Mouse (Mus musculus) intestine, postnatal 0 days (tissue): ENCODE data around the gene Atl1. TPM values are rescaled to one million over a fixed set of nuclear protein-coding genes. Genes with fewer than 3 reads are reported as not detected.

Experiments used
- ATAC-seq: fragments of 200-750 bp; cut with Nextera tagmentation; 2 replicates; pipeline ENCODE4 v1.8.0; 2017; ENCODE audit warnings: mild to moderate bottlenecking, moderate TSS enrichment, moderate library complexity
- H3K27ac ChIP-seq: fragments of 300-500 bp; sonication (generic); 2 replicates; pipeline ENCODE4 v1.5.1; 2014; ENCODE audit warnings: mild to moderate bottlenecking, low read depth, low read length, moderate library complexity
- H3K27me3 ChIP-seq: fragments of 300-500 bp; sonication (generic); replicated peaks from 2 replicates; pipeline ENCODE4 v1.6.1; 2014; ENCODE audit warnings: low read length, mixed read lengths; ENCODE audit not compliant: control insufficient read depth, insufficient read depth
- H3K36me3 ChIP-seq: fragments of 300-500 bp; sonication (generic); 2 replicates; pipeline ENCODE4 v1.6.1; 2014; ENCODE audit warnings: mild to moderate bottlenecking, moderate library complexity; ENCODE audit not compliant: control insufficient read depth, insufficient read depth
- H3K4me1 ChIP-seq: fragments of 300-500 bp; sonication (generic); replicated peaks from 2 replicates; pipeline ENCODE4 v1.6.1; 2014; ENCODE audit warnings: antibody characterized with exemption, low read length, mixed read lengths; ENCODE audit not compliant: control insufficient read depth, insufficient read depth
- H3K4me2 ChIP-seq: fragments of 300-500 bp; sonication (generic); replicated peaks from 2 replicates; pipeline ENCODE4 v1.6.1; 2014; ENCODE audit warnings: low read depth, mild to moderate bottlenecking, moderate library complexity
- H3K4me3 ChIP-seq: fragments of 300-500 bp; sonication (generic); 2 replicates; pipeline ENCODE4 v1.5.1; 2014; ENCODE audit warnings: low read depth, low read length
- H3K9ac ChIP-seq: fragments of 300-500 bp; sonication (generic); 2 replicates; pipeline ENCODE4 v1.6.1; 2014; ENCODE audit warnings: mild to moderate bottlenecking, low read depth, low read length
- H3K9me3 ChIP-seq: fragments of 300-500 bp; sonication (generic); 2 replicates; pipeline ENCODE4 v1.6.1; 2016; ENCODE audit warnings: mixed run types; ENCODE audit not compliant: control insufficient read depth
- CTCF ChIP-seq: sonication (generic); IDR thresholded peaks from 2 replicates; pipeline ENCODE4 v1.5.1; 2016; ENCODE audit warnings: low read depth, mild to moderate bottlenecking, control low read depth, antibody characterized with exemption, moderate library complexity
- WGBS: fragments of 180-500 bp; shearing (Covaris S2); extraction: QIAGEN DNeasy Blood & Tissue Kit; methylation state at CpG from one replicate; pipeline ENCODE4 v1.1.7; 2014; 5-methylcytosine and 5-hydroxymethylcytosine counted together
- polyA plus RNA-seq: library from polyadenylated mRNA; unstranded; fragments of >200 nt; fragmentation: Nextera tagmentation; extraction: Ambion mirVana; gene quantifications from 2 replicates; pipeline ENCODE4 v1.2.1, GENCODE M21; 2015

Gene Atl1
- polyA plus RNA-seq, 1 experiment from 2014 or later = 5.6 TPM

GRCm38 (mm10) chr12:69863505-69863904 lies 28.9 kb upstream of the Atl1 start:
- Histone ChIP-seq H3K9me3 (no peaks in the 10 kb centered on the region), H3K27me3 (no peaks in the 10 kb centered on the region), H3K4me2 (no peak overlapping the region), H3K9ac (no peak overlapping the region), H3K4me3 (no peak overlapping the region), H3K36me3 (no peaks in the 10 kb centered on the region), H3K27ac (no peak overlapping the region), H3K4me1 (0 out of 2 replicates have a peak, but pooled peaks cover 6% of the 10 kb centered on the region)
- no peak for ATAC-seq
- 57% methylated on average over 5 of the region's 5 CpGs for WGBS
- no peak for TF ChIP-seq CTCF

GRCm38 (mm10) chr12:69864164-69864692 lies 28.2 kb upstream of the Atl1 start:
- Histone ChIP-seq H3K4me1 (0 out of 2 replicates have a peak, but pooled peaks cover 6% of the 10 kb centered on the region), H3K27ac (no peak overlapping the region), H3K4me3 (no peak overlapping the region), H3K4me2 (no peak overlapping the region), H3K9me3 (no peaks in the 10 kb centered on the region), H3K9ac (no peak overlapping the region), H3K36me3 (no peaks in the 10 kb centered on the region), H3K27me3 (no peaks in the 10 kb centered on the region)
- 41% methylated on average over 4 of the region's 4 CpGs for WGBS
- TF ChIP-seq CTCF = no peak
- no peak for ATAC-seq

- Histone ChIP-seq H3K9me3 (no peaks in the 10 kb centered on the region), H3K4me3 (no peak overlapping the region), H3K36me3 (no peaks in the 10 kb centered on the region), H3K4me2 (no peak overlapping the region), H3K4me1 (peaks cover 9% of the 10 kb centered on the region; the same call in 1 of the 2 replicates), H3K27ac (no peak overlapping the region), H3K27me3 (no peaks in the 10 kb centered on the region), H3K9ac (no peak overlapping the region)
- TF ChIP-seq CTCF = no peak
- ATAC-seq = peak; percentile 72; the same call in 1 of the 2 replicates
- 33% methylated on average over 5 of the region's 5 CpGs for WGBS
Measured at GRCm38 (mm10) chr12:69867338-69867737, 25.1 kb upstream of the Atl1 start.

- Histone ChIP-seq H3K27me3 (no peaks in the 10 kb centered on the region), H3K4me1 (peaks cover 5% of the 10 kb centered on the region; the same call in 1 of the 2 replicates), H3K27ac (peak overlapping the region; percentile 15; the same call in 1 of the 2 replicates), H3K36me3 (no peaks in the 10 kb centered on the region), H3K9ac (no peak overlapping the region), H3K4me3 (no peak overlapping the region), H3K4me2 (no peak overlapping the region), H3K9me3 (no peaks in the 10 kb centered on the region)
- WGBS = 86% methylated on average over 5 of the region's 5 CpGs
- TF ChIP-seq CTCF = no peak
- no peak for ATAC-seq
Measured at GRCm38 (mm10) chr12:69871632-69872031, 20.8 kb upstream of the Atl1 start.

- TF ChIP-seq CTCF = no peak
- no peaks in the 10 kb centered on the region; the same call in 1 of the 2 replicates for H3K4me1 ChIP-seq
- H3K9ac ChIP-seq = no peak overlapping the region
- H3K36me3 ChIP-seq = no peaks in the 10 kb centered on the region
- no peak overlapping the region for H3K27ac ChIP-seq
- WGBS = 84% methylated on average over 9 of the region's 9 CpGs
- ATAC-seq = no peak
- H3K4me2 ChIP-seq = no peak overlapping the region
- no peak overlapping the region for H3K4me3 ChIP-seq
- H3K27me3 ChIP-seq = no peaks in the 10 kb centered on the region
- H3K9me3 ChIP-seq = no peaks in the 10 kb centered on the region
Measured at GRCm38 (mm10) chr12:69877842-69878363, 14.5 kb upstream of the Atl1 start.

GRCm38 (mm10) chr12:69879172-69879665 lies 13.2 kb upstream of the Atl1 start:
- no peak overlapping the region for H3K27ac ChIP-seq
- H3K9ac ChIP-seq = no peak overlapping the region
- H3K9me3 ChIP-seq = no peaks in the 10 kb centered on the region
- H3K4me3 ChIP-seq = no peak overlapping the region
- 14% methylated on average over 4 of the region's 4 CpGs for WGBS
- 0 out of 2 replicates have a peak, but pooled peaks have one; percentile 38 for ATAC-seq
- H3K4me2 ChIP-seq = peak overlapping the region; percentile 24
- peaks cover 4% of the 10 kb centered on the region for H3K4me1 ChIP-seq
- no peaks in the 10 kb centered on the region for H3K36me3 ChIP-seq
- no peaks in the 10 kb centered on the region for H3K27me3 ChIP-seq
- no peak for TF ChIP-seq CTCF
